ENCODE assay signal across 8 mouse cellular contexts in the genomic region with DNA sequence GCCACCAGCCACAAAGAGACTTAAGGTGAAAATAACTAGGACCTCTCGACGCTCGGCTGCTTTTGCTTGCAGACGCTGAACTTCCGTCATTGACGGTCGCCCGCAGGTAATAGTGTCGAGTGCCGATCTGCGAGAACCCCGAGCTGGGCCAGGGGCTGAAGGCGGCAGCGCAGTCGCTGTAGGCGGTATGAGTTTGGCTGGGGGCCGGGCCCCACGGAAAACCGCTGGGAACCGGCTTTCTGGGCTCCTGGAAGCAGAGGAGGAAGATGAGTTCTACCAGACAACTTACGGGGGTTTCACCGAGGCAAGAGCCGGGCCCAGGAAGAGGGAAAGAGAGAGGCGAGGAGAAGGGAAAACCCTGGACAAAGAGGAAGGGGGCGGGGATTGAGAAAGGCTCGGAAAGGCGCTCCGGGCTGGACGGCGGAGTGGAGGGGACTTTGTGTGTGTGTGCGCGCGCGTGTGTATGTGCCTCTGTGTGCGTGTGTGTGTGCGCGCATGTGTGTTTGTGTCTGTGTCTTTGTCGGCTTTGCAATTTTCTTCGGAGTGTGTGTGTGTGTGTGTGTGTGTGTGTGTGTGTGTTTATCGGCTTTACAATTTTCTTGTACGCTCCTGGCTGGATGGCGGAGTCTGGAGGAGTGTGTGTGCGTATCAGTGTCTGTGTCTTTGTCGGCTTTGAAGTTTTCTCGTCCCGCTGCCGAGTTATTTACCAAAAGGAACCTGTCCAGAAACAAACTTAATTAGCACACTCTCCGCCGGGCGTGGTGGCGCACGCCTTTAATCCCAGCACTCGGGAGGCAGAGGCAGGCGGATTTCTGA. TPM values are rescaled to one million over a fixed set of nuclear protein-coding genes. Genes with fewer than 3 reads are reported as not detected.
DNase-seq lines count a peak whose midpoint lies in the region; ATAC-seq lines count a peak whose summit lies in the region.

A gene (plus strand): TSS at position 112 of the 816 bp plus-strand sequence.

- H3K9ac ChIP-seq in hindbrain, embryonic 11.5 days (ENCODE audit: low read depth, low read length), result peak within 1 kb of the TSS; percentile 96

- peak within 1 kb of the TSS; percentile 27 for H3K4me2 ChIP-seq in hindbrain, embryonic 11.5 days (replicated peaks; ENCODE audit: low read depth, low read length)

- H3K4me1 ChIP-seq in hindbrain, embryonic 11.5 days (replicated peaks; ENCODE audit: control insufficient read depth, insufficient read depth, low read length), result no peaks in the 10 kb centered on the region; the same call in 1 of the 2 replicates

- peak within 1 kb of the TSS; percentile 80 for H3K4me3 ChIP-seq in hindbrain, embryonic 11.5 days (ENCODE audit: low read depth, low read length)

- H3K27ac ChIP-seq in hindbrain, embryonic 11.5 days (ENCODE audit: low read depth, low read length), result peak within 1 kb of the TSS; percentile 97

- peak; percentile 87 for DNase-seq in Muller cell, postnatal 12 days (ENCODE audit: inconsistent ontology term)
- DNase-seq in cerebellum, adult 9-11 months, result peak; percentile 87
- DNase-seq in frontal cortex, adult 2 months (ENCODE audit: extremely low spot score in 1 of 2, low spot score in 1 of 2), result peak; percentile 87 to 94
- DNase-seq in hindbrain, embryonic 11.5 days (ENCODE audit: low spot score), result peak; percentile 90
- DNase-seq in layer of hippocampus, postnatal 10 days (ENCODE audit: low spot score in 2 of 2), result peak; percentile 86 to 92
- DNase-seq in lung, postnatal 10 days, result peak; percentile 95
- DNase-seq in ovary, postnatal 36 days (ENCODE audit: low spot score), result peak; percentile 88
- peak; percentile 90 for DNase-seq in thymus, postnatal 25 days

- H3K9me3 ChIP-seq in hindbrain, embryonic 11.5 days (ENCODE audit: control insufficient read depth, low read length), result no peaks in the 10 kb centered on the region

- H3K36me3 ChIP-seq in hindbrain, embryonic 11.5 days (ENCODE audit: control insufficient read depth, insufficient read depth, low read length), result peaks cover 6% of the 10 kb centered on the region

- WGBS in hindbrain, embryonic 11.5 days, result under 1% methylated on average over 49 of the region's 54 CpGs

- ATAC-seq in hindbrain, embryonic 11.5 days (ENCODE audit: low FRiP score), result peak; percentile 70

- no peaks in the 10 kb centered on the region for H3K27me3 ChIP-seq in hindbrain, embryonic 11.5 days (ENCODE audit: control insufficient read depth, insufficient read depth, low read length)

RNA-seq across cellular contexts. Expression of the gene that starts here (rescaled TPM):
- 58.0 and 60.9 TPM in 2 replicates for polyA plus RNA-seq in frontal cortex, adult 2 months (2012; rRNA removed)
- 232 and 236 TPM in 2 replicates for polyA plus RNA-seq in hindbrain, embryonic 11.5 days (2014; fragmentation: Nextera tagmentation; extraction: Ambion mirVana)
- total RNA-seq in layer of hippocampus, postnatal 10 days (2021), result 10 to 100 TPM; 44.4 to 47.7 TPM

Comparison
In these comparisons a context has a peak if more than half of its experiments do, and no peak if none do; other contexts are left out.
1. Peak in every context shown above with its lines: DNase-seq, ATAC-seq, H3K4me3 ChIP-seq and H3K27ac ChIP-seq.